Mouse (Mus musculus) CH12.LX (cell line): ENCODE measurements around the gene Ppp4c. TPM values are rescaled to one million over a fixed set of nuclear protein-coding genes. Genes with fewer than 3 reads are reported as not detected.

Experiments used
- DNase-seq: peaks from one replicate; pipeline ENCODE4 v3.0.0-alpha.2; 2013; ENCODE audit errors: extremely low read depth
- H3K27ac ChIP-seq: 2 replicates; pipeline ENCODE4 v1.5.1; 2012; ENCODE audit warnings: low read depth, mild to moderate bottlenecking, control low read depth, moderate library complexity; ENCODE audit not compliant: insufficient read depth
- H3K27me3 ChIP-seq: replicated peaks from 2 replicates; pipeline ENCODE3; 2012; ENCODE audit warnings: inconsistent platforms
- H3K36me3 ChIP-seq, 2 experiments: replicated peaks in 1 of 2; 2 replicates each; pipeline versions ENCODE3 to v1.6.1; 2012; ENCODE audit warnings: inconsistent platforms in 1 of 2, low read length in 1 of 2, mild to moderate bottlenecking in 1 of 2, mixed read lengths in 1 of 2, moderate library complexity in 1 of 2; ENCODE audit not compliant: control insufficient read depth in 1 of 2, insufficient read depth in 1 of 2
- H3K4me1 ChIP-seq, 2 experiments: 2 replicates each; pipeline ENCODE4 v1.6.1; 2012; ENCODE audit warnings: inconsistent platforms in 1 of 2, moderate library complexity in 1 of 2; ENCODE audit not compliant: insufficient read depth in 2 of 2, control insufficient read depth in 1 of 2
- H3K4me2 ChIP-seq: 2 replicates; pipeline ENCODE4 v1.6.1; 2012; ENCODE audit warnings: low read depth, mild to moderate bottlenecking, control low read depth; ENCODE audit not compliant: poor library complexity, insufficient read depth, severe bottlenecking
- H3K4me3 ChIP-seq, 3 experiments: fragments of 150-350 bp in 1 of 3; sonication (generic) in 1 of 3; replicated peaks in 1 of 3; 2 replicates each; pipeline versions ENCODE3 to v1.5.1; 2011 to 2012; ENCODE audit warnings: low read depth in 2 of 3, low read length in 2 of 3, mild to moderate bottlenecking in 2 of 3, moderate library complexity in 2 of 3, control low read depth in 1 of 3, improper control_type of control experiment in 1 of 3, inconsistent platforms in 1 of 3, mixed read lengths in 1 of 3; ENCODE audit not compliant: poor library complexity in 1 of 3
- H3K79me2 ChIP-seq: replicated peaks from 2 replicates; pipeline ENCODE4 v1.6.1; 2012; ENCODE audit warnings: mild to moderate bottlenecking, moderate library complexity; ENCODE audit not compliant: control insufficient read depth, poor library complexity, insufficient read depth, severe bottlenecking; ENCODE audit errors: extremely low read depth
- H3K9ac ChIP-seq: 2 replicates; pipeline ENCODE4 v1.6.1; 2012; ENCODE audit warnings: low read depth, mild to moderate bottlenecking, control low read depth, moderate library complexity; ENCODE audit not compliant: insufficient read depth
- H3K9me3 ChIP-seq: replicated peaks from 2 replicates; pipeline ENCODE3; 2012; ENCODE audit warnings: low read length, inconsistent platforms, mixed read lengths
- BHLHE40 ChIP-seq: IDR thresholded peaks from 2 replicates; pipeline ENCODE4 v1.6.1; 2011; ENCODE audit warnings: mild to moderate bottlenecking, low read depth, low read length, improper control_type of control experiment
- CHD1 ChIP-seq: IDR thresholded peaks from 2 replicates; pipeline ENCODE4 v1.6.1; 2012; ENCODE audit warnings: low read depth, low read length, improper control_type of control experiment, inconsistent platforms
- EP300 ChIP-seq: IDR thresholded peaks from 2 replicates; pipeline ENCODE4 v1.6.1; 2011; ENCODE audit warnings: low read length, improper control_type of control experiment
- ETS1 ChIP-seq: conservative IDR thresholded peaks from 2 replicates; pipeline ENCODE4 v1.6.1; 2012; ENCODE audit warnings: low read depth, mild to moderate bottlenecking, inconsistent platforms, low read length, improper control_type of control experiment, moderate library complexity
- HCFC1 ChIP-seq: IDR thresholded peaks from 2 replicates; pipeline ENCODE4 v1.6.1; 2012; ENCODE audit warnings: low read depth, mild to moderate bottlenecking, inconsistent platforms, low read length, improper control_type of control experiment
- JUND ChIP-seq: conservative IDR thresholded peaks from 2 replicates; pipeline ENCODE4 v1.6.1; 2011; ENCODE audit warnings: low read depth, low read length, improper control_type of control experiment
- KAT2A ChIP-seq: IDR thresholded peaks from 2 replicates; pipeline ENCODE4 v1.6.1; 2012; ENCODE audit warnings: low read length, improper control_type of control experiment, inconsistent platforms; ENCODE audit not compliant: insufficient replicate concordance
- MAFK ChIP-seq: IDR thresholded peaks from 2 replicates; pipeline ENCODE4 v1.6.1; 2011; ENCODE audit warnings: low read length, improper control_type of control experiment; ENCODE audit not compliant: insufficient replicate concordance
- MAZ ChIP-seq: IDR thresholded peaks from 2 replicates; pipeline ENCODE4 v1.6.1; 2012; ENCODE audit warnings: low read depth, mild to moderate bottlenecking, inconsistent platforms, low read length, improper control_type of control experiment, moderate library complexity
- POLR2A ChIP-seq: IDR thresholded peaks from 2 replicates; pipeline ENCODE4 v1.6.1; 2011; ENCODE audit warnings: low read depth, mild to moderate bottlenecking, improper control_type of control experiment, low read length
- POLR2AphosphoS2 ChIP-seq: IDR thresholded peaks from 2 replicates; pipeline ENCODE4 v1.6.1; 2011; ENCODE audit warnings: low read depth, low read length, improper control_type of control experiment
- USF2 ChIP-seq: conservative IDR thresholded peaks from 2 replicates; pipeline ENCODE4 v1.6.1; 2011; ENCODE audit warnings: low read depth, low read length, improper control_type of control experiment
- ZKSCAN1 ChIP-seq: IDR thresholded peaks from 2 replicates; pipeline ENCODE4 v1.6.1; 2012; ENCODE audit warnings: low read depth, inconsistent platforms, low read length, improper control_type of control experiment, borderline replicate concordance
- dilution Hi-C: fragments of 300-500 bp; cut with MboI; formaldehyde crosslinking; loops from 2 replicates; pipeline ENCODE4 v1.14.3; 2020; ENCODE audit warnings: low sequenced_read_pairs; ENCODE audit not compliant: extremely low pct_unique_long_range_greater_than_20kb, extremely low pct_ligation_motif_present
- in situ Hi-C: fragments of 300-500 bp; cut with MboI; formaldehyde crosslinking; loops from 3 replicates; pipeline ENCODE4 v1.14.3; 2019; ENCODE audit warnings: low sequenced_read_pairs, low pct_ligation_motif_present, low pct_unique_long_range_greater_than_20kb, mixed read lengths
- polyA plus RNA-seq: library from polyadenylated mRNA; unstranded; fragments of >175 nt; gene quantifications from 2 replicates; pipeline ENCODE4 v1.2.1, GENCODE M21; 2012; ENCODE audit warnings: low read depth; ENCODE audit not compliant: insufficient read length
- total RNA-seq, 2 experiments: library from RNA; depleted of rRNA; stranded (reverse); fragments of 300-350 nt in 1 of 2; fragments of >200 nt in 1 of 2; gene quantifications; 2 replicates each; pipeline ENCODE4 v1.2.3; 2012 to 2014

Gene Ppp4c
- total and polyA plus RNA-seq, 3 experiments, result 161 to 213 (median 195) TPM

DNA sequence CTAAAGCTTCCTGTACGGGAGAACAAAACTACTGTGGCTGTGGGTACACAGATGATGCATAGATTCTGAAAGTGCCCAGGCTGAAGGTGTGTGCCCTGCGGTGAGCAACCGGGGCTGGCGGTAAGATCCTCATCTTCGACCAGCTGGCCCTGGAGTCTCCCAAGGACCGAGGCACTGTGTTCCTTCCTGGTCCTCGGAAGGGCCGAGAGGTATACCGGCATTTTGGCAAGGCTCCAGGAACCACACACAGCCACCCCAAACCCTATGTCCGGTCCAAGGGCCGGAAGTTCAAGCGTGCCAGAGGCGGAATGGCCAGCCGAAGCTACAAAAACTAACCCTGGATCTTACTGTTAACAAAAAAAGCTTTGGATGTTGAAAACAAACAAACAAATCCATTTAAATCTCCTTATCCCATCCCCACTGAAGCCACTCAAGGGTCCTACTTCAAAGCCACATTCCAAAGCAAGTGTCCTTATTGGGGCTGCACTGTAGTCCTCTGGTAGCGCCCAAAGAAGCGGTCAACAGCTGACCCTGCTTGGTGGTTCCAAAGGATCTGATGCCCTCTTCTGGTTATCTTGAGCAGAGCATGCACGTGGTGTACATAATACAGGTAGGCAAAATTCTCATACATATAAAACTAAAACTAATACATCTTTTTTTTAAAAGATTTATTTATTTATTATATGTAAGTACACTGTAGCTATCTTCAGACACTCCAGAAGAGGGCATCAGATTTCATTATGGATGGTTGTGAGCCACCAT lies 42.5 kb downstream of the Ppp4c start (continued):
- TF ChIP-seq MAFK, result no peak

- Histone ChIP-seq H3K9me3 (peaks cover 2% of the 10 kb centered on the region), H3K27ac (no peak overlapping the region), H3K9ac (no peak overlapping the region), H3K36me3 (no peaks in the 10 kb centered on the region), H3K4me2 (no peak overlapping the region), H3K4me3 (no peak overlapping the region), H3K79me2 (no peaks in the 10 kb centered on the region), H3K4me1 (peaks cover 10 to 36% of the 10 kb centered on the region in 2 experiments), H3K27me3 (no peaks in the 10 kb centered on the region)
- no peak for TF ChIP-seq MAZ
- no peak for TF ChIP-seq USF2
- TF ChIP-seq JUND, result no peak
- TF ChIP-seq CHD1, result no peak
- no peak for TF ChIP-seq POLR2A
- TF ChIP-seq BHLHE40, result no peak
- TF ChIP-seq ZKSCAN1, result no peak
- no peak for TF ChIP-seq KAT2A
- no peak for TF ChIP-seq HCFC1
- TF ChIP-seq POLR2AphosphoS2, result no peak
- no peak for TF ChIP-seq ETS1
- no peak for TF ChIP-seq EP300
- in situ Hi-C loops, result no loop called here
- DNase-seq, result no peak
- dilution Hi-C loops, result no loop called here
Measured at GRCm38 (mm10) chr7:126748824-126749223, 43.5 kb downstream of the Ppp4c start.

GRCm38 (mm10) chr7:126746798-126747197 lies 45.5 kb downstream of the Ppp4c start:
- H3K36me3 ChIP-seq, result no peaks in the 10 kb centered on the region
- H3K27ac ChIP-seq, result peak overlapping the region; percentile 48; the same call in 1 of the 2 replicates
- dilution Hi-C loops (no loop called here), in situ Hi-C loops (no loop called here)
- H3K27me3 ChIP-seq, result no peaks in the 10 kb centered on the region
- peak overlapping the region; percentile 59 for H3K4me2 ChIP-seq
- TF ChIP-seq EP300 (peak; percentile 10; the same call in 1 of the 2 replicates), ETS1 (0 out of 2 replicates have a peak, but pooled peaks have one; percentile 3), ZKSCAN1 (no peak), HCFC1 (no peak), MAFK (0 out of 2 replicates have a peak, but pooled peaks have one; percentile 25), CHD1 (0 out of 2 replicates have a peak, but pooled peaks have one; percentile 24), BHLHE40 (peak; percentile 41)
- peak; percentile 54 for DNase-seq
- peak overlapping the region; percentile 26 to 39 (median 34) for H3K4me3 ChIP-seq
- no peaks in the 10 kb centered on the region for H3K79me2 ChIP-seq
- peak overlapping the region; percentile 36 for H3K9ac ChIP-seq
- peaks cover 10 to 36% of the 10 kb centered on the region in 2 experiments for H3K4me1 ChIP-seq
- H3K9me3 ChIP-seq, result no peaks in the 10 kb centered on the region
